Mouse (Mus musculus): Measurements from ENCODE around the gene Grid2.
A peak's percentile ranks its signal among the peaks of the same experiment; 100 is the strongest.

Gene Grid2

DNA sequence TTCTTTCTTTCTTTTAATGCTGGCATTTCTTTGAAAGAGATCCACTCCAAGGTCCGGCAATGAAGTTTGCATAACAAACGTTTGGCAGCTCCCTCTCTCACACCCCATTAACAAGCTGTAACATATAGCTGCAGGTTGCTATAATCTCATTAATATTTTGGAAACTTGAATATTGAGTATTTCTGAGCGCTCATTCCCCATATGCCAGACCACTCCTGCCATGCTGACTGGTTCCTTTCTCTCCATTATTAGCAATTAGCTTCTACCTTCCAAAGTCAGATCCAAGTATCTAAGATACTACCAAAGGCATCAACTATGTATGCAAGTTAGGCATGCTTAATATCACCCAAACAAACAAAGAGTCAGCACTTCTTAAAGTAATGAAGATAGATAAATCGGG lies 1477.6 kb downstream of the Grid2 start:
- DNase-seq = peak; percentile 25

DNA sequence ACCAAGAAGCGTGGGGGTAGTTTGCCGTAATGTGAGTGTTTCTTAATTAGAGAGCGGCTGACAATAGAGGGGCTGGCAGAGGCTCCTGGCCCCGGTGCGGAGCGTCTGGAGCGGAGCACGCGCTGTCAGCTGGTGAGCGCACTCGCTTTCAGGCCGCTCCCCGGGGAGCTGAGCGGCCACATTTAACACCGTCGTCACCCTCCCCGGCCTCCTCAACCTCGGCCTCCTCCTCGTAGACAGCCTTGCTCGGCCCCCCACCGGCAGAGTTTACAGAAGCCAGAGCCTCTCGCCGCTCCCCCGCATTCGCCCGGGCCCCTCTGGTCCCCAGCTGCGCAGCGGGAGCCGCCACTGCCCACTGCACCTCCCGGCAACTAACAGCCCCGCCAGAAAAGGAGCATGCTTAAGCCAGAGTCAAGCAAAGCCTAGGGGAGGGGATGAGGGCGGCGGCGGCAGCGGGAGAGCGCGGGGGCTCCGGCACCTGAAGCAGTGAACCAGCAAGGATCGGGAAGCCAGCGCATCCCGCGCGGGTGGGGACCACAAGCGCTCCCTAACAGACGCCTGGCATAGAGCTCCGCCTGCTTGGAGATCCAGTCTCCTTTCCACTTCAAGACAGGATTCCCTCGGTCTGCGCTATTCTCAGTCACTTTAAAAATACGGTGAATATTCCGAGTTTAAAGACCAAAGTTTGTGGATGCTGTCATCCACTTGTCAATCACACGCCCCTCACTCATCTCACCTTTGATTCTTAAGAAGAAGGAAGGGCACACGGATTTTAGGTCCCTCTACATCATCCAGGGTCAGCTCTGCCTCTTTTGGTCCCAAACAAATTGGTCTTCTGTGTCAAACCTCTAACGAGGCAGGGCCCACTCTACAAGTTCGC lies 1479.0 kb downstream of the Grid2 start:
- peak; percentile 69 for DNase-seq

DNA sequence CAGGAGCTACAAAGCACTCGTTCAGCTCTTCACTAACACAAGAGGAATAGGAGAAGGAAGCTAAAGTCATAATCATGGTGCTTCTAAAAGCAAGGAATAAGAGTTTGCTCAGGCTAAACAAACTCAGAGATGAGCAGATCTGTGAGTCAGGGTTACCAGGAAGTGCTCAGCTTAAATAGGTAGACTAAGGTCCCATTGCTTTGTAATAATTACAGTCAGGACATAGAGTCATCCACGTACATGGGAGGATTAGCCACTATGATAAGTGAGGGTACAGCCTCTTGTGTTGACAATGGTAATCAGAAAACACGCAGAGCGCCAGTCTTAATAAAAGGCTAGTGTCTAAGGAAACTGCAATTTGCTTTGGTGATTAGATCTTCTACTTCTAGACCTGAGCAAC lies 1480.6 kb downstream of the Grid2 start:
- no peak for DNase-seq

GRCm38 (mm10) chr6:64742915-64743489 lies 1487.3 kb downstream of the Grid2 start:
- no peak for DNase-seq

Data from retina, postnatal 1 day (tissue).